In genomic region chr4:58477691-58478090, GRCm38 (mm10) we compare ENCODE assay signal across 15 mouse cellular contexts.
DNase-seq lines count a peak whose midpoint lies in the region; ATAC-seq and TF ChIP-seq lines count a peak whose summit lies in the region.
"Had no signal": no experiment of that assay in that cellular context is flagged by ENCODE, and none has a peak within 500 bp of the region (broad histone marks: within the 10 kb centered on the region; RNA-seq: fewer than 3 reads in every experiment).

No protein-coding gene starts in this region.

- DNase-seq in heart, adult 2 months, result peak in 1 of 2 experiments; percentile 48
- peak; percentile 70 for DNase-seq in NIH3T3 (ENCODE audit: low read depth)
- peak; percentile 50 for DNase-seq in gastrocnemius, postnatal 25 days
- DNase-seq in left cerebral cortex, adult 9 months (ENCODE audit: low spot score in 2 of 2), result peak; percentile 56 to 79
- no peak for DNase-seq in ovary, postnatal 10 days (ENCODE audit: low spot score)
- DNase-seq: cerebellum, adult 2 months; kidney, adult 8-10 months; lung, postnatal 14 days had no signal

- H3K9me3 ChIP-seq in heart, embryonic 12.5 days (replicated peaks), result no peaks in the 10 kb centered on the region
- H3K9me3 ChIP-seq in neural tube, embryonic 15.5 days (replicated peaks), result no peaks in the 10 kb centered on the region
- H3K9me3 ChIP-seq in forebrain, embryonic 13.5 days (replicated peaks), result no peaks in the 10 kb centered on the region
- H3K9me3 ChIP-seq: hindbrain, embryonic 15.5 days; liver, embryonic 12.5 days had no signal

- H3K4me1 ChIP-seq in heart, adult 2 months (ENCODE audit: control insufficient read depth, insufficient read depth, low read length), result no peaks in the 10 kb centered on the region
- no peaks in the 10 kb centered on the region for H3K4me1 ChIP-seq in heart, embryonic 12.5 days (replicated peaks)
- no peaks in the 10 kb centered on the region for H3K4me1 ChIP-seq in neural tube, embryonic 15.5 days
- no peaks in the 10 kb centered on the region for H3K4me1 ChIP-seq in forebrain, embryonic 13.5 days
- H3K4me1 ChIP-seq: heart, embryonic 13.5 days; hindbrain, embryonic 15.5 days; liver, embryonic 12.5 days had no signal

- H3K4me3 ChIP-seq in heart, adult 2 months, result no peak overlapping the region
- H3K4me3 ChIP-seq in heart, embryonic 12.5 days, result no peak overlapping the region
- no peak overlapping the region for H3K4me3 ChIP-seq in neural tube, embryonic 15.5 days (replicated peaks)
- no peak overlapping the region for H3K4me3 ChIP-seq in forebrain, embryonic 13.5 days
- H3K4me3 ChIP-seq: heart, embryonic 13.5 days; hindbrain, embryonic 15.5 days; liver, embryonic 12.5 days had no signal

- no peaks in the 10 kb centered on the region for H3K27me3 ChIP-seq in heart, adult 2 months (ENCODE audit: control insufficient read depth, insufficient read depth, low read length)
- no peaks in the 10 kb centered on the region for H3K27me3 ChIP-seq in heart, embryonic 12.5 days (replicated peaks)
- H3K27me3 ChIP-seq in neural tube, embryonic 15.5 days (replicated peaks), result no peaks in the 10 kb centered on the region
- no peaks in the 10 kb centered on the region for H3K27me3 ChIP-seq in forebrain, embryonic 13.5 days
- H3K27me3 ChIP-seq: heart, embryonic 13.5 days; hindbrain, embryonic 15.5 days; liver, embryonic 12.5 days had no signal

- no peak for TF ChIP-seq EP300 in heart, adult 2 months (IDR thresholded peaks at IDR 0.05; ENCODE audit: insufficient read depth, low read depth, low read length)

- WGBS in heart, adult 2 months, result 71% methylated on average over 8 of the region's 8 CpGs
- WGBS in heart, embryonic 12.5 days, result 89% methylated on average over 8 of the region's 8 CpGs
- WGBS in neural tube, embryonic 15.5 days, result 91% methylated on average over 8 of the region's 8 CpGs
- WGBS in forebrain, embryonic 13.5 days, result 94% methylated on average over 8 of the region's 8 CpGs

- H3K9ac ChIP-seq in heart, adult 2 months (ENCODE audit: low read depth, low read length), result no peak overlapping the region
- H3K9ac ChIP-seq in heart, embryonic 12.5 days, result no peak overlapping the region
- H3K9ac ChIP-seq in neural tube, embryonic 15.5 days (replicated peaks), result no peak overlapping the region
- H3K9ac ChIP-seq in forebrain, embryonic 13.5 days, result no peak overlapping the region
- H3K9ac ChIP-seq: heart, embryonic 13.5 days; hindbrain, embryonic 15.5 days; liver, embryonic 12.5 days had no signal

- H3K36me3 ChIP-seq in heart, adult 2 months (ENCODE audit: control insufficient read depth, insufficient read depth, low read length), result no peaks in the 10 kb centered on the region
- 0 out of 2 replicates have a peak, but pooled peaks cover 1% of the 10 kb centered on the region for H3K36me3 ChIP-seq in heart, embryonic 12.5 days
- no peaks in the 10 kb centered on the region for H3K36me3 ChIP-seq in neural tube, embryonic 15.5 days
- peaks cover 12% of the 10 kb centered on the region; the same call in 1 of the 2 replicates for H3K36me3 ChIP-seq in forebrain, embryonic 13.5 days (ENCODE audit: poor library complexity, severe bottlenecking)
- H3K36me3 ChIP-seq: hindbrain, embryonic 15.5 days; liver, embryonic 12.5 days had no signal

- no peak for TF ChIP-seq CTCF in heart, adult 2 months (IDR thresholded peaks at IDR 0.05)

- TF ChIP-seq POLR2A in heart, adult 2 months (IDR thresholded peaks at IDR 0.05; ENCODE audit: insufficient read depth, low read depth, low read length), result no peak

- intact Hi-C loops in heart, adult 2 months (cut with DNase I), result no loop called here

- H3K27ac ChIP-seq in heart, adult 2 months, result peak overlapping the region; percentile 28
- H3K27ac ChIP-seq in heart, embryonic 12.5 days (ENCODE audit: poor library complexity, severe bottlenecking), result no peak overlapping the region
- no peak overlapping the region for H3K27ac ChIP-seq in neural tube, embryonic 15.5 days (replicated peaks)
- no peak overlapping the region for H3K27ac ChIP-seq in forebrain, embryonic 13.5 days
- H3K27ac ChIP-seq: heart, embryonic 13.5 days; hindbrain, embryonic 15.5 days; liver, embryonic 12.5 days had no signal

- no peak overlapping the region for H3K4me2 ChIP-seq in heart, embryonic 12.5 days
- H3K4me2 ChIP-seq in neural tube, embryonic 15.5 days, result no peak overlapping the region
- no peak overlapping the region for H3K4me2 ChIP-seq in forebrain, embryonic 13.5 days
- H3K4me2 ChIP-seq: heart, embryonic 13.5 days; hindbrain, embryonic 15.5 days; liver, embryonic 12.5 days had no signal

- ATAC-seq in heart, embryonic 12.5 days (ENCODE audit: insufficient number of reproducible peaks, low FRiP score), result no peak
- no peak for ATAC-seq in neural tube, embryonic 15.5 days (ENCODE audit: low FRiP score)
- ATAC-seq in forebrain, embryonic 13.5 days, result no peak
- ATAC-seq: liver, embryonic 12.5 days; midbrain, embryonic 16.5 days had no signal

- no peaks in the 10 kb centered on the region for H3K79me2 ChIP-seq in heart, adult 2 months (replicated peaks; ENCODE audit: control insufficient read depth, insufficient read depth, low read length)
